8 mouse cellular contexts compared by ENCODE assay signal in the genomic region with DNA sequence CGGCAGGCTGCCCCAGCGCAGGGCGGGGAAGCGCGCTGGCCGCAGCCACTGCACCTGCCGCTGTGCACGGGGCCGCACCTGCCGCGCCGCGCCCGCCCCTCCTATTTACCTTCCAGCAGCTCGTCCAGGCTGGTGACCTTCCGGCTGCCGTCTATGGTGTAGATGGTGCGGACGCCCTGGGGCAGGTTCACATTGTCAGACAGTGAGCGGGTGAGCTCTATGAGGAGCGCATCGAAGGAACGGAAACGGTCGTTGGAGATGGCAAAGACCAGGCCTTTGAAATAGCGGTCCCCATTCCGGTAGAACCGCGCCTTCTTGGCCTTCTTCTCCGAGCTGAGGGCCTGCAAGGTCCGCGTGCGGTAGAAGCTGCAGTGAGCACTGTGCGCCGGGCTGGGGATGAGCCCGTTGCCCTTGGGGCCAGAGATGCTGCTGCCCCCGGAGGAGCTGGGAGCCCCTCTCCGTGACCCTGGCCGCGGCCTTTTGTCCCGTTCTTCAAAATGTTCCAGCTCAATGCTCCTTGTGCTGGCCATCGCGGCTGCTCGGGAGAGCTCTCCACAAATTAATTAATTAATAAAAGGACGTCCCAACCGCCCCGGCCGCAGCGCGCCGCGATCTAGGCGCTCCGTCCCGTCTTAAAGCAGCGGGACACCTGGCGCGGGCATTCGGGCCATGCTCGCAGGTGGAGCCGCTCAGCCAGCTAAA. TPM values are rescaled to one million over a fixed set of nuclear protein-coding genes. Genes with fewer than 3 reads are reported as not detected.
DNase-seq lines count a peak whose midpoint lies in the region; ATAC-seq and TF ChIP-seq lines count a peak whose summit lies in the region.

No protein-coding gene starts in this region.

- no peaks in the 10 kb centered on the region for H3K4me1 ChIP-seq in kidney, adult 2 months (ENCODE audit: control insufficient read depth, insufficient read depth, low read length)
- H3K4me1 ChIP-seq in embryonic facial prominence, embryonic 10.5 days: peaks cover 25% of the 10 kb centered on the region
- H3K4me1 ChIP-seq in hindbrain, embryonic 13.5 days (replicated peaks): peaks cover 49% of the 10 kb centered on the region
- 0 out of 2 replicates have a peak, but pooled peaks cover 4% of the 10 kb centered on the region for H3K4me1 ChIP-seq in limb, embryonic 14.5 days (ENCODE audit: control insufficient read depth, insufficient read depth, low read length)
- peaks cover 48% of the 10 kb centered on the region for H3K4me1 ChIP-seq in neural tube, embryonic 13.5 days (replicated peaks)

- H3K27me3 ChIP-seq in kidney, adult 2 months (replicated peaks; ENCODE audit: control insufficient read depth, insufficient read depth, low read length): no peaks in the 10 kb centered on the region
- H3K27me3 ChIP-seq in embryonic facial prominence, embryonic 10.5 days (replicated peaks; ENCODE audit: low read depth, poor library complexity, severe bottlenecking): peaks cover 27% of the 10 kb centered on the region
- H3K27me3 ChIP-seq in hindbrain, embryonic 13.5 days: no peaks in the 10 kb centered on the region
- peaks cover 19% of the 10 kb centered on the region for H3K27me3 ChIP-seq in limb, embryonic 14.5 days (ENCODE audit: control insufficient read depth, insufficient read depth, low read length)
- no peaks in the 10 kb centered on the region for H3K27me3 ChIP-seq in neural tube, embryonic 13.5 days

- TF ChIP-seq POLR2A in kidney, adult 2 months (IDR thresholded peaks at IDR 0.05; ENCODE audit: low read depth, low read length): no peak
- TF ChIP-seq POLR2A in limb, embryonic 14.5 days (IDR thresholded peaks at IDR 0.05; ENCODE audit: borderline replicate concordance, extremely low read depth, insufficient read depth, insufficient read length): no peak

- peak; percentile 60 for ATAC-seq in hindbrain, embryonic 13.5 days (ENCODE audit: low FRiP score)
- ATAC-seq in limb, embryonic 14.5 days (ENCODE audit: low FRiP score, low read depth): 0 out of 2 replicates have a peak, but pooled peaks have one; percentile 19
- ATAC-seq in neural tube, embryonic 13.5 days (ENCODE audit: low read depth): peak; percentile 48

- WGBS in kidney, adult 2 months: 2% methylated on average over 61 of the region's 61 CpGs
- WGBS in embryonic facial prominence, embryonic 10.5 days: under 1% methylated on average over 61 of the region's 61 CpGs
- WGBS in hindbrain, embryonic 13.5 days: under 1% methylated on average over 61 of the region's 61 CpGs
- 1% methylated on average over 52 of the region's 61 CpGs for WGBS in limb, embryonic 14.5 days
- WGBS in neural tube, embryonic 13.5 days: under 1% methylated on average over 61 of the region's 61 CpGs

- TF ChIP-seq CTCF in kidney, adult 2 months (conservative IDR thresholded peaks at IDR 0.05; ENCODE audit: insufficient read depth, insufficient read length, low read depth, low read length): no peak

- H3K9ac ChIP-seq in hindbrain, embryonic 13.5 days: peak overlapping the region; percentile 98
- peak overlapping the region; percentile 81 for H3K9ac ChIP-seq in limb, embryonic 14.5 days (ENCODE audit: low read depth, low read length, severe bottlenecking)
- H3K9ac ChIP-seq in neural tube, embryonic 13.5 days: peak overlapping the region; percentile 96

- DNase-seq in kidney, adult 2 months: peak; percentile 19
- DNase-seq in kidney, adult 11 months: no peak
- DNase-seq in T-cell, adult 2 months (ENCODE audit: low spot score): peak; percentile 23
- peak; percentile 65 for DNase-seq in embryonic facial prominence, embryonic 10.5 days (ENCODE audit: low spot score)
- no peak for DNase-seq in limb, embryonic 14.5 days (ENCODE audit: low spot score)
- peak; percentile 37 to 41 for DNase-seq in thymus, postnatal 10 days (ENCODE audit: low spot score in 2 of 2)

- no peaks in the 10 kb centered on the region for H3K36me3 ChIP-seq in kidney, adult 2 months (ENCODE audit: control insufficient read depth, insufficient read depth, low read length)
- H3K36me3 ChIP-seq in embryonic facial prominence, embryonic 10.5 days (replicated peaks): peaks cover 12% of the 10 kb centered on the region; the same call in 1 of the 2 replicates
- H3K36me3 ChIP-seq in hindbrain, embryonic 13.5 days: peaks cover 11% of the 10 kb centered on the region; the same call in 1 of the 2 replicates
- H3K36me3 ChIP-seq in limb, embryonic 14.5 days (ENCODE audit: control insufficient read depth, insufficient read depth, low read length): no peaks in the 10 kb centered on the region
- H3K36me3 ChIP-seq in neural tube, embryonic 13.5 days: peaks cover 21% of the 10 kb centered on the region

- peak overlapping the region; percentile 71 for H3K4me2 ChIP-seq in hindbrain, embryonic 13.5 days
- H3K4me2 ChIP-seq in limb, embryonic 14.5 days (replicated peaks; ENCODE audit: low read depth, low read length, severe bottlenecking): peak overlapping the region; percentile 91
- H3K4me2 ChIP-seq in neural tube, embryonic 13.5 days: peak overlapping the region; percentile 82

- no peaks in the 10 kb centered on the region for H3K9me3 ChIP-seq in embryonic facial prominence, embryonic 10.5 days
- no peaks in the 10 kb centered on the region for H3K9me3 ChIP-seq in hindbrain, embryonic 13.5 days
- no peaks in the 10 kb centered on the region for H3K9me3 ChIP-seq in limb, embryonic 14.5 days (ENCODE audit: control insufficient read depth, low read length)
- H3K9me3 ChIP-seq in neural tube, embryonic 13.5 days: no peaks in the 10 kb centered on the region

- H3K4me3 ChIP-seq in kidney, adult 2 months (ENCODE audit: insufficient read depth, low read depth, low read length): peak overlapping the region; percentile 91
- peak overlapping the region; percentile 89 for H3K4me3 ChIP-seq in embryonic facial prominence, embryonic 10.5 days
- peak overlapping the region; percentile 88 for H3K4me3 ChIP-seq in hindbrain, embryonic 13.5 days
- H3K4me3 ChIP-seq in limb, embryonic 14.5 days (replicated peaks; ENCODE audit: low read length): peak overlapping the region; percentile 78
- peak overlapping the region; percentile 90 for H3K4me3 ChIP-seq in neural tube, embryonic 13.5 days

- H3K27ac ChIP-seq in kidney, adult 2 months (ENCODE audit: insufficient read depth, low read depth, low read length): no peak overlapping the region
- peak overlapping the region; percentile 92 for H3K27ac ChIP-seq in embryonic facial prominence, embryonic 10.5 days (replicated peaks)
- H3K27ac ChIP-seq in hindbrain, embryonic 13.5 days: peak overlapping the region; percentile 98
- no peak overlapping the region for H3K27ac ChIP-seq in limb, embryonic 14.5 days (replicated peaks; ENCODE audit: low read depth, low read length)
- H3K27ac ChIP-seq in neural tube, embryonic 13.5 days (replicated peaks): peak overlapping the region; percentile 97

RNA-seq across cellular contexts. Expression of gene Dclk2, which starts 0.9 kb away (rescaled TPM):
- 3.2 and 3.7 TPM in 2 replicates for polyA plus RNA-seq in kidney, adult 2 months (2012; rRNA removed)
- polyA plus RNA-seq in embryonic facial prominence, embryonic 10.5 days (2016; fragmentation: Nextera tagmentation; extraction: Ambion mirVana): 14.2 and 15.0 TPM in 2 replicates
- polyA plus RNA-seq in hindbrain, embryonic 13.5 days (2015; fragmentation: Nextera tagmentation; extraction: Ambion mirVana): 82.5 and 82.9 TPM in 2 replicates
- polyA plus RNA-seq in limb, embryonic 14.5 days (2012; rRNA removed): 16.7 and 19.5 TPM in 2 replicates
- polyA plus RNA-seq in limb, embryonic 14.5 days (2014; fragmentation: Nextera tagmentation; extraction: Ambion mirVana): 5.4 and 6.1 TPM in 2 replicates
- 69.4 and 72.2 TPM in 2 replicates for polyA plus RNA-seq in neural tube, embryonic 13.5 days (2015; fragmentation: Nextera tagmentation; extraction: Ambion mirVana)

Comparison
In these comparisons a context has a peak if more than half of its experiments do, and no peak if none do; other contexts are left out.
1. DNase-seq: peak in kidney, adult 2 months (single experiment), T-cell, adult 2 months (single experiment), embryonic facial prominence, embryonic 10.5 days (single experiment) and thymus, postnatal 10 days (2 of 2); none in kidney, adult 11 months (single experiment) and limb, embryonic 14.5 days (single experiment).
2. H3K27ac ChIP-seq: peak in embryonic facial prominence, embryonic 10.5 days (single experiment), hindbrain, embryonic 13.5 days (single experiment) and neural tube, embryonic 13.5 days (single experiment); none in kidney, adult 2 months (single experiment) and limb, embryonic 14.5 days (single experiment).
3. Peak in every context shown above with its lines, with median percentiles within 50 percentile points of each other: H3K4me3 ChIP-seq, ATAC-seq, H3K4me2 ChIP-seq and H3K9ac ChIP-seq.